8 mouse cellular contexts compared by ENCODE assay signal in the genomic region with DNA sequence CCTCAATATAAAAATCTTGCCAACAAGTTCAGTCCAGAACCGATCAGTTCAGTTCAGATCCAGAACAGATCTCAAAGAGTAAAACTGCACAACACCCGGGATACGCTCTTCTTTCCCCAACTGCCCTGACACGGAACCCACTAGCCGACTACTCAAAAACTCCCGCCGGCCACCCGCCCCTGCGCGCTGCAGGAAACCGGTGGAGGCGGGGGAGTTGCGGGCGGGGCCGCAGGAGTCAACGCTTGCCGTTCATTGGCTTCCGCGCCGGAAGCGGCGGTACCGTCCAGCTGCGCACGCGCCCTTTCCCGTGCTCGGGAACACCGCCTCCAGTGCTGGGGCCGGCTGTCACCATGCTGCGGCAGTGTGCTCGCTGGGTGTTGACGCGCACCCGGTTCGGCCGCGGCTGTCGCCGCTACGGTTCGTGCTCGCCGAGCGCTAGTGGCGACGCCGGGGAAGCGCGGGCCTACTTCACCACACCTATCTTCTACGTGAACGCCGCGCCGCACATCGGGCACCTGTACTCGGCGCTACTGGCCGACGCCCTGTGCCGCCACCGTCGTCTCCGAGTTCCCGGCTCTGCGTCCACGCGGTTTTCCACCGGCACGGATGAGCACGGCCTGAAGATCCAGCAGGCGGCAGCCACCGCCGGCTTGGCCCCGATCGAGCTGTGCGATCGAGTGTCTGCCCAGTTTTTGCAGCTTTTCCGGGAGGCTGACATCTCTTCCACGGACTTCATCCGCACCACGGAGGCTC. TPM values are rescaled to one million over a fixed set of nuclear protein-coding genes. Genes with fewer than 3 reads are reported as not detected.
DNase-seq lines count a peak whose midpoint lies in the region; ATAC-seq and TF ChIP-seq lines count a peak whose summit lies in the region.

Mars2 (plus strand) TSS at position 288 of the 753 bp plus-strand sequence.

- peak; percentile 3 to 12; a peak in 1 of 4 replicates for TF ChIP-seq EP300 in MEL (IDR thresholded peaks at IDR 0.05; ENCODE audit: low read depth in 1 of 2, low read length in 2 of 2)
- no peak for TF ChIP-seq EP300 in lung, postnatal 0 days (IDR thresholded peaks at IDR 0.05)

- peaks cover 11 to 12% of the 10 kb centered on the region in 2 experiments for H3K4me1 ChIP-seq in MEL (ENCODE audit: control insufficient read depth in 1 of 2, insufficient read depth in 2 of 2, low read length in 2 of 2)
- H3K4me1 ChIP-seq in cerebellum, adult 2 months (ENCODE audit: control insufficient read depth, insufficient read depth, low read length), result peaks cover 4% of the 10 kb centered on the region; the same call in 1 of the 2 replicates
- H3K4me1 ChIP-seq in forebrain, postnatal 0 days (ENCODE audit: insufficient read depth), result peaks cover 22% of the 10 kb centered on the region
- H3K4me1 ChIP-seq in lung, postnatal 0 days (ENCODE audit: insufficient read depth, low read depth, low read length), result peaks cover 16% of the 10 kb centered on the region

- no peaks in the 10 kb centered on the region for H3K27me3 ChIP-seq in MEL (ENCODE audit: control insufficient read depth in 1 of 2, insufficient read depth in 2 of 2, low read length in 2 of 2)
- H3K27me3 ChIP-seq in cerebellum, adult 2 months (ENCODE audit: control insufficient read depth, insufficient read depth, low read length), result no peaks in the 10 kb centered on the region
- H3K27me3 ChIP-seq in forebrain, postnatal 0 days (ENCODE audit: insufficient read depth, low read length), result no peaks in the 10 kb centered on the region
- H3K27me3 ChIP-seq in lung, postnatal 0 days (replicated peaks; ENCODE audit: insufficient read depth, low read length), result no peaks in the 10 kb centered on the region

- TF ChIP-seq POLR2A in MEL (IDR thresholded peaks at IDR 0.05; ENCODE audit: control insufficient read depth in 1 of 2, insufficient read depth in 1 of 2, low read depth in 1 of 2, low read length in 2 of 2, poor library complexity in 1 of 2), result peak; percentile 95
- TF ChIP-seq POLR2A in cerebellum, adult 2 months (IDR thresholded peaks at IDR 0.05; ENCODE audit: borderline replicate concordance, insufficient read depth, low read length), result peak; percentile 91

- H3K9me3 ChIP-seq in MEL (replicated peaks; ENCODE audit: insufficient read depth, low read length), result no peaks in the 10 kb centered on the region
- no peaks in the 10 kb centered on the region for H3K9me3 ChIP-seq in forebrain, postnatal 0 days (ENCODE audit: low read length)
- H3K9me3 ChIP-seq in lung, postnatal 0 days (ENCODE audit: low read length), result no peaks in the 10 kb centered on the region

- no peak for TF ChIP-seq RAD21 in MEL (IDR thresholded peaks at IDR 0.05; ENCODE audit: low read depth, low read length)

- H3K4me3 ChIP-seq in MEL (ENCODE audit: control insufficient read depth in 1 of 2, insufficient read depth in 1 of 2, low read depth in 2 of 2, low read length in 2 of 2), result peak within 1 kb of the TSS; percentile 84 to 96
- peak within 1 kb of the TSS; percentile 74 for H3K4me3 ChIP-seq in cerebellum, adult 2 months (replicated peaks; ENCODE audit: insufficient read depth, low read depth, low read length)
- peak within 1 kb of the TSS; percentile 63 for H3K4me3 ChIP-seq in forebrain, postnatal 0 days (ENCODE audit: low read depth, low read length)
- peak within 1 kb of the TSS; percentile 70 for H3K4me3 ChIP-seq in lung, postnatal 0 days (ENCODE audit: low read depth, low read length)

- ATAC-seq in forebrain, postnatal 0 days, result peak; percentile 99
- ATAC-seq in lung, postnatal 0 days, result peak; percentile 99

- peak; percentile 96 for DNase-seq in MEL (ENCODE audit: low read depth, low spot score)
- peak; percentile 95 to 96 for DNase-seq in cerebellum, adult 2 months
- peak; percentile 98 for DNase-seq in forebrain, postnatal 0 days
- DNase-seq in heart, postnatal 4 days, result peak; percentile 97
- DNase-seq in layer of hippocampus, adult 9-11 months, result peak; percentile 95
- DNase-seq in lung, postnatal 0 days (ENCODE audit: low spot score), result peak; percentile 98
- peak; percentile 90 for DNase-seq in ovary, postnatal 14 days (ENCODE audit: low spot score)
- DNase-seq in thymus, postnatal 14 days, result peak; percentile 97

- peaks cover 0 to 29% of the 10 kb centered on the region in 2 experiments; a peak in 3 of 4 replicates for H3K36me3 ChIP-seq in MEL (ENCODE audit: control insufficient read depth in 1 of 2, insufficient read depth in 2 of 2, low read length in 2 of 2)
- 0 out of 2 replicates have a peak, but pooled peaks cover 2% of the 10 kb centered on the region for H3K36me3 ChIP-seq in forebrain, postnatal 0 days (ENCODE audit: insufficient read depth)
- no peaks in the 10 kb centered on the region for H3K36me3 ChIP-seq in lung, postnatal 0 days (ENCODE audit: insufficient read depth, low read length)

- peak within 1 kb of the TSS; percentile 74 for H3K27ac ChIP-seq in MEL (ENCODE audit: control insufficient read depth, low read depth, low read length)
- 0 out of 2 replicates have a peak within 1 kb of the TSS, but pooled peaks have one; percentile 2 for H3K27ac ChIP-seq in cerebellum, adult 2 months (ENCODE audit: insufficient read depth, low read length)
- peak within 1 kb of the TSS; percentile 84 for H3K27ac ChIP-seq in forebrain, postnatal 0 days (ENCODE audit: low read depth, low read length)
- H3K27ac ChIP-seq in lung, postnatal 0 days (ENCODE audit: low read length), result peak within 1 kb of the TSS; percentile 78

- H3K4me2 ChIP-seq in forebrain, postnatal 0 days (ENCODE audit: low read depth), result peak within 1 kb of the TSS; percentile 73
- peak within 1 kb of the TSS; percentile 94 for H3K4me2 ChIP-seq in lung, postnatal 0 days (replicated peaks; ENCODE audit: low read depth, low read length)

- H3K9ac ChIP-seq in MEL (ENCODE audit: control insufficient read depth, low read depth, low read length, poor library complexity, severe bottlenecking), result peak within 1 kb of the TSS; percentile 93
- peak within 1 kb of the TSS; percentile 78 for H3K9ac ChIP-seq in forebrain, postnatal 0 days
- peak within 1 kb of the TSS; percentile 60 for H3K9ac ChIP-seq in lung, postnatal 0 days (replicated peaks; ENCODE audit: low read depth)

- no peak for TF ChIP-seq CTCF in MEL (IDR thresholded peaks at IDR 0.05 in 2 of 3, conservative IDR thresholded peaks at IDR 0.05 in 1 of 3; ENCODE audit: control insufficient read depth in 1 of 3, insufficient read depth in 1 of 3, low read depth in 2 of 3, low read length in 3 of 3, poor library complexity in 1 of 3, severe bottlenecking in 1 of 3)
- no peak for TF ChIP-seq CTCF in cerebellum, adult 2 months (IDR thresholded peaks at IDR 0.05; ENCODE audit: borderline replicate concordance, insufficient read depth, low read depth, low read length)
- peak; percentile 59 for TF ChIP-seq CTCF in forebrain, postnatal 0 days (IDR thresholded peaks at IDR 0.05; ENCODE audit: low read depth)
- peak; percentile 58 for TF ChIP-seq CTCF in lung, postnatal 0 days (IDR thresholded peaks at IDR 0.05)

- under 1% methylated on average over 82 of the region's 82 CpGs for WGBS in cerebellum, adult 2 months
- WGBS in forebrain, postnatal 0 days, result under 1% methylated on average over 82 of the region's 82 CpGs
- 1% methylated on average over 72 of the region's 82 CpGs for WGBS in lung, postnatal 0 days

- H3K79me2 ChIP-seq in MEL (ENCODE audit: control insufficient read depth, insufficient read depth, low read length, poor library complexity), result peaks cover 43% of the 10 kb centered on the region

TF ChIP-seq in MEL, 35 proteins besides CTCF, POLR2A, EP300 and RAD21 (continues in another document):
- TF ChIP-seq ZNF384 (IDR thresholded peaks at IDR 0.05; ENCODE audit: low read depth, low read length), result no peak
- TF ChIP-seq KAT2A (conservative IDR thresholded peaks at IDR 0.05; ENCODE audit: low read depth, low read length), result no peak
- peak; percentile 49; the same call in 1 of the 2 replicates for TF ChIP-seq MYC (IDR thresholded peaks at IDR 0.05; ENCODE audit: low read depth, low read length)
- no peak for TF ChIP-seq USF1 (IDR thresholded peaks at IDR 0.05; ENCODE audit: low read depth, low read length)
- no peak for TF ChIP-seq ETS1 (IDR thresholded peaks at IDR 0.05; ENCODE audit: low read depth, low read length)
- no peak for TF ChIP-seq ZC3H11A (IDR thresholded peaks at IDR 0.05; ENCODE audit: low read depth, low read length)
- TF ChIP-seq GATA1 (IDR thresholded peaks at IDR 0.05; ENCODE audit: low read depth, low read length), result no peak
- TF ChIP-seq MYB (IDR thresholded peaks at IDR 0.05; ENCODE audit: low read depth, low read length), result no peak
- peak; percentile 93 for TF ChIP-seq MXI1 (IDR thresholded peaks at IDR 0.05; ENCODE audit: low read depth, low read length)
- peak; percentile 91 for TF ChIP-seq POLR2AphosphoS2 (IDR thresholded peaks at IDR 0.05; ENCODE audit: low read length)
- TF ChIP-seq HCFC1 (IDR thresholded peaks at IDR 0.05; ENCODE audit: low read depth, low read length), result peak; percentile 87
- no peak for TF ChIP-seq SMC3 (IDR thresholded peaks at IDR 0.05; ENCODE audit: low read depth, low read length)
- no peak for TF ChIP-seq MAFK (IDR thresholded peaks at IDR 0.05; ENCODE audit: borderline replicate concordance, low read depth, low read length)
- TF ChIP-seq CHD1 (IDR thresholded peaks at IDR 0.05; ENCODE audit: low read depth, low read length), result no peak
- no peak for TF ChIP-seq JUND (IDR thresholded peaks at IDR 0.05; ENCODE audit: low read depth, low read length)
- TF ChIP-seq SIN3A (IDR thresholded peaks at IDR 0.05; ENCODE audit: low read length), result peak; percentile 83
- TF ChIP-seq TAL1 (IDR thresholded peaks at IDR 0.05; ENCODE audit: low read length), result no peak
- TF ChIP-seq MAZ (IDR thresholded peaks at IDR 0.05; ENCODE audit: low read depth, low read length), result peak; percentile 98
- TF ChIP-seq RCOR1 (IDR thresholded peaks at IDR 0.05; ENCODE audit: low read depth, low read length), result no peak; the same call in 1 of the 2 replicates
- peak; percentile 84 for TF ChIP-seq NRF1 (IDR thresholded peaks at IDR 0.05; ENCODE audit: insufficient read depth, low read depth, low read length, poor library complexity, severe bottlenecking)
- TF ChIP-seq NELFE (IDR thresholded peaks at IDR 0.05; ENCODE audit: low read depth, low read length), result peak; percentile 97
- TF ChIP-seq MAX (IDR thresholded peaks at IDR 0.05; ENCODE audit: low read length), result peak; percentile 89
- TF ChIP-seq GABPA (IDR thresholded peaks at IDR 0.05; ENCODE audit: low read depth, low read length), result no peak

RNA-seq across cellular contexts. Expression of gene Mars2, which starts in this region (rescaled TPM):
- total RNA-seq in MEL (2012; rRNA removed), result 6.6 and 7.6 TPM in 2 replicates
- polyA plus RNA-seq in MEL (2012; ENCODE audit: insufficient read depth in 1 of 2, insufficient read length in 2 of 2, low read depth in 1 of 2, low replicate concordance in 2 of 2, missing spikeins in 1 of 2), result 10 to 100 TPM in 1 of 2 experiments, 1 to 10 TPM in 1; 6.0 to 12.8 TPM
- polyA plus RNA-seq in cerebellum, adult 2 months (2012; rRNA removed), result 3.8 and 4.2 TPM in 2 replicates
- total RNA-seq in forebrain, postnatal 0 days (2014; rRNA removed), result 11.5 and 13.1 TPM in 2 replicates
- 2.3 and 2.5 TPM in 2 replicates for polyA plus RNA-seq in forebrain, postnatal 0 days (2015; fragmentation: Nextera tagmentation; extraction: Ambion mirVana)
- 1 to 10 TPM; 5.1 to 5.5 TPM for total RNA-seq in heart, postnatal 4 days (2021)
- polyA plus RNA-seq in lung, postnatal 0 days (2015; fragmentation: Nextera tagmentation; extraction: Ambion mirVana), result 1.3 and 1.4 TPM in 2 replicates

Comparison
In these comparisons a context has a peak if more than half of its experiments do, and no peak if none do; other contexts are left out.
1. Peak in every context shown above with its lines: DNase-seq, ATAC-seq, H3K4me3 ChIP-seq and H3K27ac ChIP-seq.
2. H3K27ac ChIP-seq: peak in every context shown above with its lines; median percentile 84 in forebrain, postnatal 0 days; 78 in lung, postnatal 0 days; 74 in MEL; 2 in cerebellum, adult 2 months.
3. CTCF ChIP-seq: peak in forebrain, postnatal 0 days (single experiment) and lung, postnatal 0 days (single experiment); none in MEL (0 of 3) and cerebellum, adult 2 months (single experiment).